Mouse (Mus musculus) stomach, postnatal 0 days (tissue): ENCODE results near the gene Hist1h4f. TPM values are rescaled to one million over a fixed set of nuclear protein-coding genes. Genes with fewer than 3 reads are reported as not detected.

Experiments
- ATAC-seq: fragments of 200-750 bp; cut with Nextera tagmentation; 2 replicates; pipeline ENCODE4 v1.8.0; 2017; ENCODE audit not compliant: low FRiP score, low TSS enrichment
- DNase-seq: peaks from one replicate; pipeline ENCODE4 v3.0.0-alpha.2; 2016; ENCODE audit warnings: low spot score
- H3K27ac ChIP-seq: fragments of 300-500 bp; sonication (generic); replicated peaks from 2 replicates; pipeline ENCODE4 v1.5.1; 2014; ENCODE audit warnings: mild to moderate bottlenecking, control low read depth
- H3K27me3 ChIP-seq: fragments of 300-500 bp; sonication (generic); 2 replicates; pipeline ENCODE4 v1.6.1; 2014; ENCODE audit warnings: low read length; ENCODE audit not compliant: control insufficient read depth, insufficient read depth
- H3K36me3 ChIP-seq: fragments of 300-500 bp; sonication (generic); 2 replicates; pipeline ENCODE4 v1.6.1; 2014; ENCODE audit warnings: low read length, mixed read lengths; ENCODE audit not compliant: control insufficient read depth, insufficient read depth
- H3K4me1 ChIP-seq: fragments of 300-500 bp; sonication (generic); replicated peaks from 2 replicates; pipeline ENCODE4 v1.6.1; 2014; ENCODE audit warnings: antibody characterized with exemption; ENCODE audit not compliant: control insufficient read depth, insufficient read depth
- H3K4me2 ChIP-seq: fragments of 300-500 bp; sonication (generic); replicated peaks from 2 replicates; pipeline ENCODE4 v1.6.1; 2014; ENCODE audit warnings: low read depth, mild to moderate bottlenecking, control low read depth, moderate library complexity
- H3K4me3 ChIP-seq: fragments of 300-500 bp; sonication (generic); 2 replicates; pipeline ENCODE4 v1.5.1; 2014; ENCODE audit warnings: low read depth, low read length, control low read depth
- H3K9ac ChIP-seq: fragments of 300-500 bp; sonication (generic); 2 replicates; pipeline ENCODE4 v1.6.1; 2014; ENCODE audit warnings: mild to moderate bottlenecking, low read length, control low read depth, mixed read lengths
- H3K9me3 ChIP-seq: fragments of 300-500 bp; sonication (generic); 2 replicates; pipeline ENCODE4 v1.6.1; 2016; ENCODE audit warnings: low read length; ENCODE audit not compliant: control insufficient read depth
- CTCF ChIP-seq: IDR thresholded peaks from 2 replicates; pipeline ENCODE4 v1.5.1; 2016; ENCODE audit warnings: antibody characterized with exemption, low read depth, mild to moderate bottlenecking, moderate library complexity
- EP300 ChIP-seq: optimal IDR thresholded peaks from 2 replicates; pipeline ENCODE3; 2016; ENCODE audit warnings: antibody characterized with exemption
- WGBS: fragments of 180-500 bp; shearing (Covaris S2); extraction: QIAGEN DNeasy Blood & Tissue Kit; methylation state at CpG from one replicate; pipeline ENCODE4 v1.1.7; 2014; 5-methylcytosine and 5-hydroxymethylcytosine counted together
- polyA plus RNA-seq: library from polyadenylated mRNA; unstranded; fragments of >200 nt; fragmentation: Nextera tagmentation; extraction: Ambion mirVana; gene quantifications from 2 replicates; pipeline ENCODE4 v1.2.1, GENCODE M21; 2015

Hist1h4f gene
- polyA plus RNA-seq, 1 experiment from 2014 or later: 0.38 TPM

GRCm38 (mm10) chr13:23506819-23507515 is 44.5 kb downstream of the Hist1h4f start:
- Histone ChIP-seq H3K27me3 (no peaks in the 10 kb centered on the region), H3K9ac (no peak overlapping the region), H3K9me3 (no peaks in the 10 kb centered on the region), H3K4me2 (no peak overlapping the region), H3K4me1 (no peaks in the 10 kb centered on the region), H3K36me3 (no peaks in the 10 kb centered on the region), H3K27ac (no peak overlapping the region), H3K4me3 (no peak overlapping the region)
- ATAC-seq: peak; percentile 29; the same call in 1 of the 2 replicates
- no peak for TF ChIP-seq EP300
- no peak for TF ChIP-seq CTCF
- 48% methylated on average over 14 of the region's 14 CpGs for WGBS
- no peak for DNase-seq

DNA sequence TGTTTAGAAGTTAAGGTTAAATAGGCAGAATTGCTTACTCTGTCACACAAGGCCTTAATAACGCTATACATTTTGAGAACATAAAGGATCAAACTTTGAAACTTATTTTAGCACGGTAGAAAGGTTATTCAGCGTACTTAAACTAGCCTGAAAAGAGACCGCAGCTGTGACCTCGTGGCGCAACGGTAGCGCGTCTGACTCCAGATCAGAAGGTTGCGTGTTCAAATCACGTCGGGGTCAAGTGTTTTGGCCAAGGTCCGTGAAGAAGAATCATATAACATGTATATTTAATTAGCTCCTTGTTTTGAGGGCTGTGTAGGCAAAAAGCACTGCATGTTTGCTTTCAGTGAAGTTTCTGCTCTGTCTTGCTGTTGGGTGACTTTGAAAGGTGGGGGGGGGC is 45.1 kb downstream of the Hist1h4f start:
- TF ChIP-seq EP300: no peak
- TF ChIP-seq CTCF: no peak
- no peaks in the 10 kb centered on the region for H3K36me3 ChIP-seq
- peak; percentile 49 for DNase-seq
- no peaks in the 10 kb centered on the region for H3K27me3 ChIP-seq
- H3K9ac ChIP-seq: no peak overlapping the region
- peak overlapping the region; percentile 30; the same call in 1 of the 2 replicates for H3K4me2 ChIP-seq
- H3K27ac ChIP-seq: no peak overlapping the region
- H3K4me3 ChIP-seq: no peak overlapping the region
- H3K4me1 ChIP-seq: no peaks in the 10 kb centered on the region
- 0 out of 2 replicates have a peak, but pooled peaks have one; percentile 24 for ATAC-seq
- H3K9me3 ChIP-seq: no peaks in the 10 kb centered on the region
- 31% methylated on average over 13 of the region's 13 CpGs for WGBS

DNA sequence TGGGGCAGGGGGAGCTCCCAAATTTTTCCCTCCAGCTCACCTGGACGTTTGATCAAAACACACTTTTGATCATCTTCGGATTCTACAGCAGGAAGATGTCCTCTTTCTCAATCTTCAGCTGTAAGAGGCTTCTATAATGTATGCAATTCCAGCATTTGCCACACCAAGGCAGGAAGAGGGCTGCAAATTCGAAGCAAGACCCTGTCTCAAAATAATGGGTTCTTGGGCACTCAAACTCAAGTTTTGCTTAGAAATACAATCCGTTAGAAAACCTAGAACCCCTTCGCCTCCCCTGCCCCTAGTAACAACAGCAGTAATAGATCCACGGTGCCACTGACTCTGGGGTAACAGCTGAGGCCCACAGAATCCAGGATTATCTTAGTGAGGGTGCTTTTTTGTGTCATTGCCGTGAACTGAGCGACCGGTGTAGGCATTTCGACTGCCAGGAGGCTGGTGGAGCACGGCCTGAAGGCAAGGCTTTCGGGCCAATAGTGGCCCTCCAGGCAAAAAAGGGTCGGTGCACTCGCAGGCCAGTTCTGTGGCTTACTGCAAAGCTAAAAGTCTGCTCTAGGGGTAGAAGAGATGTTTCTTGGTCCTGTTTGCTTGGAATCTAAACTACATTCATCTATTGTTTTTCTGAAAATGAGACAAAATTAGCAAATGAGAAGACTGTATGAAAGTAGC is 45.6 kb downstream of the Hist1h4f start:
- no peak for ATAC-seq
- Histone ChIP-seq H3K4me3 (no peak overlapping the region), H3K9me3 (no peaks in the 10 kb centered on the region), H3K27me3 (no peaks in the 10 kb centered on the region), H3K36me3 (no peaks in the 10 kb centered on the region), H3K9ac (no peak overlapping the region), H3K4me1 (no peaks in the 10 kb centered on the region), H3K4me2 (peak overlapping the region; percentile 30), H3K27ac (no peak overlapping the region)
- TF ChIP-seq EP300: no peak
- no peak for TF ChIP-seq CTCF
- DNase-seq: no peak
- WGBS: 32% methylated on average over 14 of the region's 14 CpGs

- no peaks in the 10 kb centered on the region for H3K4me1 ChIP-seq
- ATAC-seq: no peak
- no peak overlapping the region for H3K4me3 ChIP-seq
- no peak overlapping the region for H3K4me2 ChIP-seq
- DNase-seq: peak; percentile 38
- no peaks in the 10 kb centered on the region for H3K27me3 ChIP-seq
- no peaks in the 10 kb centered on the region for H3K9me3 ChIP-seq
- no peak overlapping the region for H3K9ac ChIP-seq
- no peak overlapping the region for H3K27ac ChIP-seq
- WGBS: 7% methylated on average over 9 of the region's 9 CpGs
- no peak for TF ChIP-seq CTCF
- TF ChIP-seq EP300: no peak
- H3K36me3 ChIP-seq: no peaks in the 10 kb centered on the region
These were observed 47.7 kb downstream of the Hist1h4f start for GRCm38 (mm10) chr13:23503797-23504196.

- Histone ChIP-seq H3K9ac (no peak overlapping the region), H3K27ac (no peak overlapping the region), H3K36me3 (no peaks in the 10 kb centered on the region), H3K4me2 (no peak overlapping the region), H3K9me3 (no peaks in the 10 kb centered on the region), H3K4me1 (0 out of 2 replicates have a peak, but pooled peaks cover 2% of the 10 kb centered on the region), H3K4me3 (no peak overlapping the region), H3K27me3 (no peaks in the 10 kb centered on the region)
- no peak for ATAC-seq
- 49% methylated on average over 4 of the region's 4 CpGs for WGBS
- TF ChIP-seq CTCF: no peak
- TF ChIP-seq EP300: no peak
- no peak for DNase-seq
These were observed 48.5 kb downstream of the Hist1h4f start for GRCm38 (mm10) chr13:23502916-23503315.

DNA sequence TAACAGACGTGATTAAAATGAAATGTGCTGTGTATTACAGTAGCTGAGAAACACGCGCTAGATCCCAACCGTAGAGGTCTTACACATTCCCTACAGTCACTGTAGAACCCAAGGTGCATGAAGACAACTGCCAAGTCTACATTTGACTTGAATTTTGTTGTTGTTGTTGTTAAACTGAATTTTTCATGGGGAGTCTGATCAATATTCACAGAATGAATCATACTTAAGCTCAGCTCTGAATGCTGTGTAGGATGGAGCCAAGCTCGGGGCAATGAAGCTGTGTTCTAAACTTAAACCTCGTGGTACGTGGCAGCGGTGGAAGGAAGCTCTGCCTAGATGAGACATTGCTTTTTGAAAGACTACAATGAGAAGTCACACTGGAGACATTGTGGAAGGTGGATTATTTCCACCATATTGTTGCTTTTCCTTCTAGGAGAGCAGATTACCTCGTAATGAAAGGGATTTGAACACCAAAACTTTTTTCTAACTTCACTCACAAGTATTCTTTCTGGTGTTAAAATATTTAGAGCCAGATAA is 49.3 kb downstream of the Hist1h4f start:
- no peak for ATAC-seq
- Histone ChIP-seq H3K36me3 (no peaks in the 10 kb centered on the region), H3K9ac (no peak overlapping the region), H3K4me3 (no peak overlapping the region), H3K27ac (no peak overlapping the region), H3K27me3 (no peaks in the 10 kb centered on the region), H3K4me2 (no peak overlapping the region), H3K4me1 (0 out of 2 replicates have a peak, but pooled peaks cover 2% of the 10 kb centered on the region), H3K9me3 (no peaks in the 10 kb centered on the region)
- WGBS: 44% methylated on average over 9 of the region's 9 CpGs
- DNase-seq: no peak
- TF ChIP-seq CTCF (no peak), EP300 (no peak)
